Mouse (Mus musculus): Measurements from ENCODE around the gene Rad9b.

DNA sequence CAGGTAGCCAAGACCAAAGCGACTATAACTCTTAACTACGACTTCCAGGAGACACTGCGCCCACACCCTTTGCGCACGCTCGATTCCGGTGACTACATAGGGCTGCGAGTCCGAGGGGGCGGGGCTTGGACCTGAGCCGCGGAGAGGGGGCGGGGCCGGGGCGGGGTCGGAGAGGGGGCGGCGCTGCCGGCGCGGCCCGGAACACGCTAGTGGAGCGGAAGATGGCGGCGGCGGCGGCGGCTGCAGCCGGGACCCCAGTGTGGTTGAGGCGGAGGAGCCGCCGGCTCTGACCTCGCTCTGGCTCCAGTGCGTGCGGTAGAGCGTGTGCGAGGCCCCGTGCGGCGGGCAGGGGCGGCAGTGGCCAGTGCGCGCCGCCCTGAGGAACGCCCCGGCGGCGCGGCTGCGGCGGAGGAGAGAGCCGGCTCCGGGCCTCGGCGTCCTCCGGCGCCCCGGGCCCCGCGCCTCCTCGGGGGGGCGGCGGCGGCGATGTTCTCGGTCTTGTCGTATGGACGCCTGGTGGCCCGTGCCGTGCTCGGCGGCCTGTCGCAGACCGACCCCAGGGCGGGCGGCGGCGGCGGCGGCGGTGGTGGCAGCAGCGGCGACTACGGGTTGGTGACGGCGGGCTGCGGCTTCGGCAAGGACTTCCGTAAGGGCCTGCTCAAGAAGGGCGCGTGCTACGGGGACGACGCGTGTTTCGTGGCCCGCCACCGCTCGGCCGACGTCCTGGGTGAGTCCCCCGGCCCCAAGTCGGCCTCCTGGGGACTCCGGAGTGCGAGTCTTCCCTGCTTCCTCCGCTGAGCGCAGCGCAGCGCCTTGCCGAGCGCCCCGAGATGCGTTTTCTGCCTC lies 69.6 kb downstream of the Rad9b start, which contains the start of gene Pptc7:
- TF ChIP-seq CTCF (IDR thresholded peaks at IDR 0.05; ENCODE audit: borderline replicate concordance, insufficient read depth, low read depth, low read length) (no peak), POLR2A (IDR thresholded peaks at IDR 0.05; ENCODE audit: borderline replicate concordance, insufficient read depth, low read length) (no peak)

Data from cerebellum, adult 2 months (tissue).